Mouse (Mus musculus): ENCODE data around the gene Asb2.

Gene Asb2

GRCm38 (mm10) chr12:103355746-103356414 lies at the start of gene Asb2:
Asb2 (minus strand) TSS chr12:103356001.
- DNase-seq, result peak; percentile 58

- no peak for DNase-seq
These were observed 48.3 kb upstream of the Asb2 start for GRCm38 (mm10) chr12:103404131-103404530.

GRCm38 (mm10) chr12:103396751-103397150 lies 41.0 kb upstream of the Asb2 start:
- DNase-seq, result peak; percentile 61

- no peak for DNase-seq
These were observed 39.9 kb upstream of the Asb2 start for GRCm38 (mm10) chr12:103395486-103396275.

- DNase-seq, result no peak
These were observed 37.7 kb upstream of the Asb2 start for GRCm38 (mm10) chr12:103393528-103393927.

- DNase-seq, result no peak
These were observed 35.3 kb upstream of the Asb2 start for GRCm38 (mm10) chr12:103391098-103391497.

GRCm38 (mm10) chr12:103389982-103390381 lies 34.2 kb upstream of the Asb2 start:
- no peak for DNase-seq

GRCm38 (mm10) chr12:103389348-103389727 lies 33.5 kb upstream of the Asb2 start:
- no peak for DNase-seq

GRCm38 (mm10) chr12:103388505-103389347 lies 32.9 kb upstream of the Asb2 start, which contains the start of gene Otub2:
Otub2 (plus strand) TSS chr12:103388682.
- DNase-seq, result peak; percentile 99

- no peak for DNase-seq
These were observed 24.4 kb upstream of the Asb2 start for GRCm38 (mm10) chr12:103380226-103380625.

- DNase-seq, result no peak
These were observed 21.0 kb upstream of the Asb2 start for GRCm38 (mm10) chr12:103376774-103377173.

- no peak for DNase-seq
These were observed 20.3 kb upstream of the Asb2 start for GRCm38 (mm10) chr12:103376124-103376523.

- DNase-seq, result no peak
These were observed 17.9 kb upstream of the Asb2 start for GRCm38 (mm10) chr12:103373530-103374236.

GRCm38 (mm10) chr12:103371711-103372110 lies 15.9 kb upstream of the Asb2 start:
- DNase-seq, result peak; percentile 65

- DNase-seq, result no peak
These were observed 15.1 kb upstream of the Asb2 start for GRCm38 (mm10) chr12:103370861-103371260.

- DNase-seq, result no peak
These were observed 13.0 kb upstream of the Asb2 start for GRCm38 (mm10) chr12:103368777-103369176.

GRCm38 (mm10) chr12:103368326-103368669 lies 12.5 kb upstream of the Asb2 start:
- no peak for DNase-seq

GRCm38 (mm10) chr12:103367620-103368325 lies 12.0 kb upstream of the Asb2 start:
- peak; percentile 87 for DNase-seq

GRCm38 (mm10) chr12:103367171-103367570 lies 11.4 kb upstream of the Asb2 start:
- no peak for DNase-seq

GRCm38 (mm10) chr12:103362336-103362735 lies 6.5 kb upstream of the Asb2 start:
- no peak for DNase-seq

- DNase-seq, result no peak
These were observed 5.9 kb upstream of the Asb2 start for GRCm38 (mm10) chr12:103361539-103362307.
